9 mouse cellular contexts compared by ENCODE assay signal in the genomic region with DNA sequence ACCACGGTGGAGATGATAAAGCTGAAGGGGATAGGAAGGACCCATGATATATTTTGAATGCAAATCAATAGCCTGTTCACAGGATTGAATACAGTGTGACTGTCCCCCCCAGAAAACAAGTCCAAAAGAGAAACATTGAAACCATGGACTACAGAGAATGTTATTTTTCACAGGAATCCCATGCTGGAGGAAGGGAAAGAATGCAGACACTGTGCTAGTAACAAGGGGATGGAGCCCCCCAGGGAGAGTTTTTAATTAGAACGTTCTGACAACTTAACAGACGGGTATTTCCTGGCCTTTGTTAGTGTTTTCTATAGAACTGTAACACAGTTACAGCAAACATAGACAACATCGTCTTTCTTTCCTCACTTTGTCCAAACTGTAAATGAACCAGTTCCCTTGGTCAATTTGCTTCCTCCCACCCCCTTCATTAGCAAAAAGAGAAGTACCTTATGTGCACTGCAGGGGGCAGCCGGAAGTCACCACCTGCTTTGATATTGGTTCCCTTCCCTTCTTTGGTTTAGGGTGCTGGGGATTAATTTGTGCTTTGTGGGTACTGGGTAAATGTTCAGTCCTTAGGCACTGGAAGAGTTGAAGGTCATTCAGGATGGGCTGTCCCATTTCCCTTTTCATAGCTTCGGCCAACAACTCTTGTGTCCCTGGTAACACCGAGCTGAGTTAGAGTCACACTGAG.
DNase-seq lines count a peak whose midpoint lies in the region; ATAC-seq and TF ChIP-seq lines count a peak whose summit lies in the region.
"Had no signal": no experiment of that assay in that cellular context is flagged by ENCODE, and none has a peak within 500 bp of the region (broad histone marks: within the 10 kb centered on the region; RNA-seq: fewer than 3 reads in every experiment).

No protein-coding gene starts in this region.

- no peak overlapping the region for H3K9ac ChIP-seq in intestine, postnatal 0 days (ENCODE audit: low read depth, low read length)
- no peak overlapping the region for H3K9ac ChIP-seq in intestine, embryonic 16.5 days (ENCODE audit: low read depth, low read length)
- H3K9ac ChIP-seq in CH12.LX (ENCODE audit: insufficient read depth, low read depth): no peak overlapping the region
- no peak overlapping the region for H3K9ac ChIP-seq in hindbrain, embryonic 15.5 days
- H3K9ac ChIP-seq: liver, postnatal 0 days had no signal

- 67% methylated on average over 7 of the region's 7 CpGs for WGBS in intestine, postnatal 0 days
- 62% methylated on average over 7 of the region's 7 CpGs for WGBS in intestine, embryonic 16.5 days
- 49% methylated on average over 7 of the region's 7 CpGs for WGBS in hindbrain, embryonic 15.5 days

- H3K36me3 ChIP-seq in intestine, postnatal 0 days (ENCODE audit: control insufficient read depth, insufficient read depth): no peaks in the 10 kb centered on the region
- H3K36me3 ChIP-seq in intestine, embryonic 16.5 days (ENCODE audit: control insufficient read depth, insufficient read depth, low read length): no peaks in the 10 kb centered on the region
- peaks cover 0 to 5% of the 10 kb centered on the region in 2 experiments for H3K36me3 ChIP-seq in CH12.LX (replicated peaks in 1 of 2; ENCODE audit: control insufficient read depth in 1 of 2, insufficient read depth in 1 of 2, low read length in 1 of 2)
- no peaks in the 10 kb centered on the region for H3K36me3 ChIP-seq in hindbrain, embryonic 15.5 days

- no peaks in the 10 kb centered on the region for H3K9me3 ChIP-seq in intestine, postnatal 0 days (ENCODE audit: control insufficient read depth)
- no peaks in the 10 kb centered on the region for H3K9me3 ChIP-seq in intestine, embryonic 16.5 days (ENCODE audit: control insufficient read depth, low read length)
- peaks cover 30% of the 10 kb centered on the region for H3K9me3 ChIP-seq in CH12.LX (replicated peaks; ENCODE audit: low read length)
- no peaks in the 10 kb centered on the region for H3K9me3 ChIP-seq in hindbrain, embryonic 15.5 days

- ATAC-seq in intestine, postnatal 0 days: no peak
- ATAC-seq in intestine, embryonic 16.5 days: no peak
- ATAC-seq in hindbrain, embryonic 15.5 days (ENCODE audit: low FRiP score, low read depth): peak; percentile 51; the same call in 1 of the 2 replicates
- ATAC-seq: liver, postnatal 0 days had no signal

- 0 out of 2 replicates have a peak, but pooled peaks have one; percentile 25 for TF ChIP-seq CTCF in intestine, postnatal 0 days (IDR thresholded peaks at IDR 0.05; ENCODE audit: low read depth)
- peak in 1 of 2 experiments; percentile 36; a peak in 2 of 4 replicates for TF ChIP-seq CTCF in CH12.LX (conservative IDR thresholded peaks at IDR 0.05 in 1 of 2, IDR thresholded peaks at IDR 0.05 in 1 of 2; ENCODE audit: low read depth in 2 of 2, low read length in 2 of 2)

- H3K4me2 ChIP-seq in intestine, postnatal 0 days (replicated peaks; ENCODE audit: low read depth): no peak overlapping the region
- no peak overlapping the region for H3K4me2 ChIP-seq in intestine, embryonic 16.5 days (ENCODE audit: low read depth, low read length)
- H3K4me2 ChIP-seq in CH12.LX (ENCODE audit: insufficient read depth, low read depth, poor library complexity, severe bottlenecking): no peak overlapping the region
- peak overlapping the region; percentile 28 for H3K4me2 ChIP-seq in hindbrain, embryonic 15.5 days

- H3K4me1 ChIP-seq in intestine, postnatal 0 days (replicated peaks; ENCODE audit: control insufficient read depth, insufficient read depth, low read length): no peaks in the 10 kb centered on the region
- H3K4me1 ChIP-seq in intestine, embryonic 16.5 days (ENCODE audit: control insufficient read depth, insufficient read depth, low read length): no peaks in the 10 kb centered on the region
- H3K4me1 ChIP-seq in CH12.LX (ENCODE audit: control insufficient read depth in 1 of 2, insufficient read depth in 2 of 2): peaks cover 0 to 27% of the 10 kb centered on the region in 2 experiments; a peak in 2 of 4 replicates
- 0 out of 2 replicates have a peak, but pooled peaks cover 4% of the 10 kb centered on the region for H3K4me1 ChIP-seq in hindbrain, embryonic 15.5 days (replicated peaks)

- no peak for TF ChIP-seq POLR2A in CH12.LX (IDR thresholded peaks at IDR 0.05; ENCODE audit: low read depth, low read length)

- no peaks in the 10 kb centered on the region for H3K79me2 ChIP-seq in CH12.LX (replicated peaks; ENCODE audit: control insufficient read depth, extremely low read depth, insufficient read depth, poor library complexity, severe bottlenecking)

- no peak overlapping the region for H3K27ac ChIP-seq in intestine, postnatal 0 days (ENCODE audit: low read depth, low read length)
- no peak overlapping the region for H3K27ac ChIP-seq in intestine, embryonic 16.5 days (ENCODE audit: low read length)
- no peak overlapping the region for H3K27ac ChIP-seq in CH12.LX (ENCODE audit: insufficient read depth, low read depth)
- H3K27ac ChIP-seq in hindbrain, embryonic 15.5 days (replicated peaks): peak overlapping the region; percentile 57; the same call in 1 of the 2 replicates

- H3K27me3 ChIP-seq in intestine, postnatal 0 days (replicated peaks; ENCODE audit: control insufficient read depth, insufficient read depth, low read length): no peaks in the 10 kb centered on the region
- H3K27me3 ChIP-seq in intestine, embryonic 16.5 days (replicated peaks; ENCODE audit: control insufficient read depth, insufficient read depth, low read length): no peaks in the 10 kb centered on the region
- H3K27me3 ChIP-seq in CH12.LX (replicated peaks): no peaks in the 10 kb centered on the region
- H3K27me3 ChIP-seq in hindbrain, embryonic 15.5 days: no peaks in the 10 kb centered on the region

- in situ Hi-C loops in CH12.LX (cut with MboI; ENCODE audit: low pct_ligation_motif_present, low pct_unique_long_range_greater_than_20kb, low sequenced_read_pairs): no loop called here

- dilution Hi-C loops in CH12.LX (cut with MboI; ENCODE audit: extremely low pct_ligation_motif_present, extremely low pct_unique_long_range_greater_than_20kb, low sequenced_read_pairs): no loop called here

- TF ChIP-seq EP300 in CH12.LX (IDR thresholded peaks at IDR 0.05; ENCODE audit: low read length): no peak

- H3K4me3 ChIP-seq in intestine, postnatal 0 days (ENCODE audit: low read depth, low read length): no peak overlapping the region
- H3K4me3 ChIP-seq in intestine, embryonic 16.5 days (ENCODE audit: low read length): no peak overlapping the region
- H3K4me3 ChIP-seq in CH12.LX (replicated peaks in 1 of 3; ENCODE audit: low read depth in 2 of 3, low read length in 2 of 3, poor library complexity in 1 of 3): peak overlapping the region in 1 of 3 experiments; percentile 7
- no peak overlapping the region for H3K4me3 ChIP-seq in hindbrain, embryonic 15.5 days

- DNase-seq in CH12.LX (ENCODE audit: extremely low read depth): no peak
- peak; percentile 34 for DNase-seq in ZHBTc4 (ENCODE audit: low read depth, low spot score)
- no peak for DNase-seq in ovary, postnatal 36 days (ENCODE audit: low spot score)
- no peak for DNase-seq in thymus, postnatal 10 days (ENCODE audit: low spot score in 2 of 2)
- no peak for DNase-seq in lung, postnatal 4 days
- DNase-seq: liver, postnatal 0 days had no signal

- no peak; the same call in 1 of the 2 replicates for TF ChIP-seq RAD21 in CH12.LX (IDR thresholded peaks at IDR 0.05; ENCODE audit: low read depth, low read length)

TF ChIP-seq in CH12.LX, 34 proteins besides CTCF, POLR2A, EP300 and RAD21:
- TF ChIP-seq SMC3 (IDR thresholded peaks at IDR 0.05; ENCODE audit: low read depth, low read length) (peak; percentile 12; the same call in 1 of the 2 replicates), BHLHE40 (IDR thresholded peaks at IDR 0.05; ENCODE audit: low read depth, low read length) (no peak)
